ENCODE assay signal across 26 mouse cellular contexts in genomic region chr16:97904035-97904434, GRCm38 (mm10).
"Had no signal": no experiment of that assay in that cellular context is flagged by ENCODE, and none has a peak within 500 bp of the region (broad histone marks: within the 10 kb centered on the region; RNA-seq: fewer than 3 reads in every experiment).

No protein-coding gene starts in this region.

- DNase-seq: cerebellum, adult 2 months; cerebellum, adult 8-10 months; cerebellum, adult 9-10 months; cerebellum, adult 9-11 months; cerebellum, postnatal 10 days; cerebellum, postnatal 14 days; cerebellum, postnatal 25 days; cerebellum, postnatal 36 days; embryo, embryonic 11 days; forebrain, postnatal 0 days; gastrocnemius, postnatal 10 days; gastrocnemius, postnatal 25 days; gastrocnemius, postnatal 36 days; heart, adult 11 months; heart, adult 18-20 months had no signal

- H3K4me3 ChIP-seq: embryonic facial prominence, embryonic 10.5 days; embryonic facial prominence, embryonic 12.5 days; embryonic facial prominence, embryonic 13.5 days; embryonic facial prominence, embryonic 15.5 days; erythroblast, embryonic 14.5 days; forebrain, embryonic 10.5 days; forebrain, embryonic 12.5 days; forebrain, embryonic 13.5 days; forebrain, embryonic 15.5 days had no signal

- H3K9ac ChIP-seq: embryonic facial prominence, embryonic 12.5 days; embryonic facial prominence, embryonic 13.5 days; embryonic facial prominence, embryonic 15.5 days; forebrain, embryonic 12.5 days; forebrain, embryonic 13.5 days; forebrain, embryonic 15.5 days; forebrain, postnatal 0 days had no signal

- ATAC-seq: forebrain, embryonic 13.5 days; forebrain, embryonic 14.5 days; forebrain, embryonic 15.5 days; forebrain, embryonic 16.5 days; forebrain, postnatal 0 days had no signal

- H3K27me3 ChIP-seq: embryonic facial prominence, embryonic 12.5 days; embryonic facial prominence, embryonic 13.5 days; embryonic facial prominence, embryonic 15.5 days; forebrain, embryonic 12.5 days; forebrain, embryonic 13.5 days; forebrain, embryonic 15.5 days had no signal

- H3K36me3 ChIP-seq: embryonic facial prominence, embryonic 10.5 days; embryonic facial prominence, embryonic 12.5 days; embryonic facial prominence, embryonic 13.5 days; embryonic facial prominence, embryonic 15.5 days; forebrain, embryonic 10.5 days; forebrain, embryonic 12.5 days; forebrain, embryonic 15.5 days had no signal

- H3K27ac ChIP-seq: embryonic facial prominence, embryonic 10.5 days; embryonic facial prominence, embryonic 12.5 days; embryonic facial prominence, embryonic 13.5 days; embryonic facial prominence, embryonic 15.5 days; forebrain, embryonic 10.5 days; forebrain, embryonic 12.5 days; forebrain, embryonic 13.5 days; forebrain, embryonic 15.5 days had no signal

- H3K9me3 ChIP-seq: embryonic facial prominence, embryonic 10.5 days; embryonic facial prominence, embryonic 12.5 days; embryonic facial prominence, embryonic 13.5 days; embryonic facial prominence, embryonic 15.5 days; forebrain, embryonic 10.5 days; forebrain, embryonic 12.5 days; forebrain, embryonic 13.5 days; forebrain, embryonic 15.5 days had no signal

- H3K4me1 ChIP-seq: embryonic facial prominence, embryonic 10.5 days; embryonic facial prominence, embryonic 12.5 days; embryonic facial prominence, embryonic 13.5 days; embryonic facial prominence, embryonic 15.5 days; forebrain, embryonic 10.5 days; forebrain, embryonic 12.5 days; forebrain, embryonic 13.5 days; forebrain, embryonic 15.5 days had no signal

- H3K4me2 ChIP-seq: embryonic facial prominence, embryonic 12.5 days; embryonic facial prominence, embryonic 13.5 days; embryonic facial prominence, embryonic 15.5 days; forebrain, embryonic 12.5 days; forebrain, embryonic 13.5 days; forebrain, embryonic 15.5 days had no signal
